Mouse (Mus musculus): ENCODE data around the gene Bin2. TPM values are rescaled to one million over a fixed set of nuclear protein-coding genes. Genes with fewer than 3 reads are reported as not detected.
A peak's percentile ranks its signal among the peaks of the same experiment; 100 is the strongest.

Bin2 gene
- polyA plus RNA-seq, 1 experiment from 2014 or later, result 3.2 TPM

DNA sequence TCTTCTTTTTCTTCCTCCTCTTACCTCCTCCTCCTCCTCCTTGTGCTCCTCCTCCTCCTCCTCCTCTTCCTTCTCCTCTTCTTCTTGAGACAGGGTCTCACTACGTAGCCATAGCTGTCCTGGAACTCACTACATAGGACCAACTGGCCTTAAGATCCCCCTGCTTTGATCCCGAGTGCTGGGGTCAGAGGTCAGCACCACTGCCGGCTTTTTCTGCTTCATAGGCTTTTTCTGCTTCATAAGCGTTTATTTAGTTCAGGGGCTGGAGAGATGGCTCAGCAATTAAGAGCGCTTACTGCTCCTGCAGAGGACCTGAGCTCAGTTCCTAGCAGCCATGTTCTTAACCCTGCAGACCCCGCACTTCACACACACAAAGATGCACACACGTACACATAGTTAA lies 12.4 kb upstream of the Bin2 start:
- H3K27me3 ChIP-seq, result peaks cover 6% of the 10 kb centered on the region; the same call in 1 of the 2 replicates
- WGBS, result 38% methylated on average over 7 of the region's 7 CpGs
- no peak overlapping the region for H3K4me2 ChIP-seq
- H3K36me3 ChIP-seq, result no peaks in the 10 kb centered on the region
- H3K4me3 ChIP-seq (replicated peaks), result no peak overlapping the region
- H3K9me3 ChIP-seq (replicated peaks), result no peaks in the 10 kb centered on the region
- H3K4me1 ChIP-seq, result peaks cover 46% of the 10 kb centered on the region
- no peak overlapping the region for H3K9ac ChIP-seq
- no peak for ATAC-seq (replicated peaks; ENCODE audit: low FRiP score)
- H3K27ac ChIP-seq, result peak overlapping the region; percentile 56; the same call in 1 of the 2 replicates

DNA sequence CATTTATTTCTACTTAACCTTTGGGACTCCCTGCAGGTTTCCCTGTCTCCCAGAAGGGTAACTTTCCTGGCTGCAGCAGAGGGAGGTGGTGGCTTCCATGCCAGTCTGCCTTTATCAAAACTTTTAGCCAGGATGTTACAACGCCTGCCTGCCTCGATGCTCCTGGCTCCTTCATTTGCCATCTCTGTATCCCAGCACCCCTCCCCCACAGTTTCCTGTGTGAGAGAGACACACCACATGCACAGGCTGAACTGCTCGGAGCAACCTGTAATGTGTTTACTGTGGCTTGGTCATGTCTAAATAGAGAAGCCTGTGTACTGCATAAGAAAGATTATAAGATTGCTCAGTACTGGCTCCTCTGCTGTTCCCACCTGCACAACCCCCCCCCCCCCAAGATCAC lies 11.0 kb upstream of the Bin2 start:
- Histone ChIP-seq H3K27ac (peak overlapping the region; percentile 93), H3K4me3 (replicated peaks) (no peak overlapping the region), H3K9me3 (replicated peaks) (no peaks in the 10 kb centered on the region), H3K9ac (no peak overlapping the region), H3K4me2 (no peak overlapping the region), H3K4me1 (peaks cover 51% of the 10 kb centered on the region), H3K27me3 (no peaks in the 10 kb centered on the region; the same call in 1 of the 2 replicates), H3K36me3 (no peaks in the 10 kb centered on the region)
- WGBS, result 29% methylated on average over 3 of the region's 3 CpGs
- no peak for ATAC-seq (replicated peaks; ENCODE audit: low FRiP score)

DNA sequence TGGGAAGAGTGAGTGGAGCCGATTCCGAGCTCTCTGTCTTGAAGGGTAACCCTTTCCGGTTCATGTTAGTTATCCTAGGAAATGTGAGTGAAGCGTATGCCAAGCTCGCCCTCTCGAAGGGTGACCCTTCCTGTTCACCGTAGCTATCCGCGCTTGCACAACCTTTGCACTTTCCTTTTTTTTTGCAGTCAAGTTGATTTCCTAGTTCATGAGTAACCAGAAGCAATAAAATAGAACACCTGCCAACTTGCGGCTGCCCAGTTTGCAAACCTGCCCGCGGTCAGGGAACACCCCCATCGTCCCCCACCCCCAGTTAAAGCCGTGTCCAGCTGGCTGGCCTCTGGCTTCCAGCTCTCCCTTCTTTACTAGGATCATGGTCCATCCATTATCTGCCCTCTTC lies 9.7 kb upstream of the Bin2 start:
- Histone ChIP-seq H3K9ac (no peak overlapping the region), H3K27me3 (no peaks in the 10 kb centered on the region), H3K4me1 (peaks cover 59% of the 10 kb centered on the region), H3K9me3 (replicated peaks) (no peaks in the 10 kb centered on the region), H3K4me2 (peak overlapping the region; percentile 43), H3K27ac (peak overlapping the region; percentile 93), H3K36me3 (no peaks in the 10 kb centered on the region), H3K4me3 (replicated peaks) (0 out of 2 replicates have a peak overlapping the region, but pooled peaks have one; percentile 15)
- peak; percentile 44 for ATAC-seq (replicated peaks; ENCODE audit: low FRiP score)
- WGBS, result 44% methylated on average over 14 of the region's 14 CpGs

DNA sequence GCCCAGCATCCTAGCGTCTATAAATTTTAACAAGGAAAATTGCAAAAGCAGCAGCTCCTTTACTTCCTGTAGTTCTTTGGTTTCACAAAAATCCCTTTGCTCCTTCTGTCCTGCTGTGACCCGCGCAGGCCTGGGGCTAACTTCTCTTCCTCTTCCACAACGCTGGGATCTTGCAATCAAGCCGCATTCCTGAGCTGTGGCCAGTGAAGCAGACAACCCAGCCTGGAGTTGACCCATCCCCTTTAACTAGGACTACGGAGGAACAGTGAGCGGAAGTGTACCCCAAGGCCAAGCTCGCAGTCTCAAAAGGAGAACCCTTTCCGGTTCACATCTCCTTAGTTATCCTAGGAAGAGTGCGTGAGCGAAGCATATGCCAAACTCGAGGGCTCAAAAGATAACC lies 9.2 kb upstream of the Bin2 start:
- Histone ChIP-seq H3K4me2 (peak overlapping the region; percentile 43), H3K4me1 (peaks cover 63% of the 10 kb centered on the region), H3K27ac (peak overlapping the region; percentile 93), H3K9ac (no peak overlapping the region), H3K9me3 (replicated peaks) (no peaks in the 10 kb centered on the region), H3K4me3 (replicated peaks) (0 out of 2 replicates have a peak overlapping the region, but pooled peaks have one; percentile 15), H3K27me3 (no peaks in the 10 kb centered on the region), H3K36me3 (no peaks in the 10 kb centered on the region)
- WGBS, result 50% methylated on average over 12 of the region's 12 CpGs
- ATAC-seq (replicated peaks; ENCODE audit: low FRiP score), result peak; percentile 55

DNA sequence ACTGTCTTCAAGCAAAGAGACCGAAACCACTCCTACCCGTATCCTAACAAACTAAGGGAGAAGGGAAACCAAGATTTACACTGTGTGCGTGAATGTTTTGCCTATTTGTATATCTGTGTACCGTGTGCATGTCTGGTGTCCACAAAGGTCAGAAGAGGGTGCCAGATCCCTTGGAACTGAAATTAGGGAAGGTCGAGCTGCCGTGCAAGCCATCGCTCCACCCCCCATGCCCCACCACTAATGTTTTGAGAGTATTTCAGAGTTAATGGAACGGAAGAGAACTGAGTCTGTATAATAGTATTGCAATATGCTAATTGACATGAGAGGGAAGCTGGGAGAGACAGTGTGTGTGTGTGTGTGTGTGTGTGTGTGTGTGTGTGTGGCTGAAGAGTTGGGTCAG lies 8.3 kb upstream of the Bin2 start:
- H3K27ac ChIP-seq, result peak overlapping the region; percentile 93
- 89% methylated on average over 8 of the region's 8 CpGs for WGBS

DNA sequence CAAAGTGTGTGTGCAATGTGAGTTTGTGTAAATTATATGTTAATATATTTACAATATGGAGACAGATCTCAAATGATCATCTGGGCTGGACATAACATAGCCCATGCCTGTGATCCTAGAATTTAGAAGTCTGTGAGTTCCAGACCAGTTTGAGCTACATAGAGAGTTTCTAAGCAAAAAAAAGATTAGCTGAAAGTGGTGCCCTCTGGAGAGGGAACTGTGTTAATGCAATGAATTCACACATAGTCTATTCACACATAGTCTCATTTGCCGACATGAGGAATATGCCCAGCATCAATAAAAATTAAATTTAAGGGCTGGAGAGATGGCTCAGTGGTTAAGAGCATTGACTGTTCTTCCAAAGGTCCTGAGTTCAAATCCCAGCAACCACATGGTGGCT lies 7.2 kb upstream of the Bin2 start:
- Histone ChIP-seq H3K36me3 (no peaks in the 10 kb centered on the region), H3K27me3 (no peaks in the 10 kb centered on the region), H3K27ac (no peak overlapping the region), H3K4me3 (replicated peaks) (no peak overlapping the region), H3K4me2 (no peak overlapping the region), H3K9me3 (replicated peaks) (no peaks in the 10 kb centered on the region), H3K9ac (no peak overlapping the region), H3K4me1 (peaks cover 57% of the 10 kb centered on the region)
- ATAC-seq (replicated peaks; ENCODE audit: low FRiP score), result no peak
- WGBS, result 83% methylated on average over 1 of the region's 1 CpGs

More for the DNA sequence above, 8.3 kb upstream of the Bin2 start:
- no peak overlapping the region for H3K9ac ChIP-seq
- no peak for ATAC-seq (replicated peaks; ENCODE audit: low FRiP score)
- no peak overlapping the region for H3K4me2 ChIP-seq
- no peaks in the 10 kb centered on the region for H3K36me3 ChIP-seq
- H3K4me3 ChIP-seq (replicated peaks), result no peak overlapping the region
- no peaks in the 10 kb centered on the region for H3K9me3 ChIP-seq (replicated peaks)
- H3K4me1 ChIP-seq, result peaks cover 63% of the 10 kb centered on the region
- no peaks in the 10 kb centered on the region for H3K27me3 ChIP-seq

DNA sequence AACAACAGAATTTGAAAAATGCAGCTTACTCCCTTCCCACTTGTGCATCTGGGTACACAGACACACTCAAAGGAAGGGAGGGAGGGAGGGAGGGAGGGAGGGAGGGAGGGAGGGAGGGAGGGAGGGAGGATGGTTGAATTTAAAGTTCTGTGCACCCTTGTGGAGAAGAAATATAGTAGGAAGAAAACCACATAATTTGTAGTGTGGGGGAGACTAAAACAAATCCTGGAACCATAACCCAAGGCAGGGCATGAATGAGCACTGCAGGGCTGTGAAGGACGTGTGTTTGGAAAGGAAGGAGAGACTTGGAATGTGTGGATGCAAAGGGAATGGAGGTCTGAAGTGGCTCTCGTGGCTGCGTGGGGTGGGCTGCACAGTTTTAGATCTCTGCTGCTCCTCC lies 6.1 kb upstream of the Bin2 start:
- no peak for ATAC-seq (replicated peaks; ENCODE audit: low FRiP score)
- no peaks in the 10 kb centered on the region for H3K9me3 ChIP-seq (replicated peaks)
- WGBS, result 25% methylated on average over 3 of the region's 3 CpGs
- no peaks in the 10 kb centered on the region for H3K27me3 ChIP-seq
- no peak overlapping the region for H3K4me3 ChIP-seq (replicated peaks)
- peak overlapping the region; percentile 32; the same call in 1 of the 2 replicates for H3K27ac ChIP-seq
- no peak overlapping the region for H3K4me2 ChIP-seq
- no peaks in the 10 kb centered on the region for H3K36me3 ChIP-seq
- H3K4me1 ChIP-seq, result peaks cover 48% of the 10 kb centered on the region
- H3K9ac ChIP-seq, result no peak overlapping the region

DNA sequence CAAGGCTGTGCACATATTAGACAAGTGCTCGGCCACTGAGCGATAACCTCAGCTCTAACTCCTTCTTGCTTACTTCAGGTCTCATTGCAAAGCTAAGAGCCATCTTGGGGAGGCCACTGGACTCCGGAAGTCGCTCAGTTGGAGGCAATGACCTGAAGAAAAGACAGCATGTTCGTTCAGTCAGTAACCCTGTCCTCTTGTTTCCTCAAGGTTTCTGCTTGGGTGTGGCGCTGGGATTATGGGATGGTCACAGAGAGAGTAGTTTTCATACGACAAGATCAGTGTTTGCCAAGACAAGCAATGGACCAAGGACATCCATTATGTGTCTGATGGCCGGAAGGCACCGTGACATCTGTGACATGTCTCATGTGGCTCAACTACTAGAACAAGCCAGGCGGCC lies 5.2 kb upstream of the Bin2 start:
- no peak for ATAC-seq (replicated peaks; ENCODE audit: low FRiP score)

DNA sequence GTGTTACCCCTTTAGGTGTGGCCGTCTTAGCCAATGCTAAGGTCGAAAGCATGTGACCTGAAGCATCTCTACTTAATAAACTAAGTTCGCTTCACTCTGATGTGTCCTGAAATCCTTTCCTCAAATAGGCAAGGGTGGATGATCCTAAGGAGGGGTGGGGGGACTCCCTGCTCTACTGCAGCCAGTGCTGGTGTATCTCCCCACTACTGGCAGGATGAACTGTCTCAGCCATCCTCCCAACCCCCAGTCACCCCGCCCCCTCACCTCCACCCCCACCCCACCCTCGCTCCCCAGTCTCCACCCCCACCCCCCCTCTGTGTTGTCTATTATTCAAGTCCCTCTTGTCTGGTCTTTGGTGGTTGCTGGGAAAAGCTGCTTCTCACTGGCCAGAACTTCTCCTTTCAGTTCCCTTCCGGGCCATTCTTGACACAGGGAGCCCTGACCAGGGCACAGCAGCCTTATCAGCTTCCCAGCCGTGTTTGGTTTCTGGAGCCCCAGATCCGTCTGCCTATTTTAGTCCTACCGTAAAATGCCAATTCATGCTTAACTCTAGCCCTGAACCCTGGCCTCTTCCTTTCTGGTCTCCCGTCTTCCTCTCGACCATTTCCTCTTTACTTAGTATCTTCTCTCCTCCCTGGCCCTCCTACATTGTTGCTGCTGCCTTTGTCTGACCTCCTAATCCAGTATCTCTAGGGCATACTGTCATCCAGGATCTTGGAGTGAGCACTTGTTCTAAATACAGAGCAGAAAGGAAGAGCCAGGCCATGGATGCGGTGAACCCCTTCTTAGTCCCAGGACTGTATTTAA lies 4.4 kb upstream of the Bin2 start:
- WGBS, result 50% methylated on average over 11 of the region's 12 CpGs
- ATAC-seq (replicated peaks; ENCODE audit: low FRiP score), result no peak
- Histone ChIP-seq H3K27ac (peak overlapping the region; percentile 46; the same call in 1 of the 2 replicates), H3K4me1 (peaks cover 32% of the 10 kb centered on the region), H3K27me3 (no peaks in the 10 kb centered on the region), H3K4me3 (replicated peaks) (no peak overlapping the region), H3K4me2 (no peak overlapping the region), H3K9me3 (replicated peaks) (no peaks in the 10 kb centered on the region), H3K36me3 (no peaks in the 10 kb centered on the region), H3K9ac (no peak overlapping the region)

More for the DNA sequence above, 5.2 kb upstream of the Bin2 start:
- WGBS, result 81% methylated on average over 10 of the region's 10 CpGs
- Histone ChIP-seq H3K27me3 (no peaks in the 10 kb centered on the region), H3K4me3 (replicated peaks) (no peak overlapping the region), H3K4me2 (no peak overlapping the region), H3K9me3 (replicated peaks) (no peaks in the 10 kb centered on the region), H3K36me3 (no peaks in the 10 kb centered on the region), H3K27ac (no peak overlapping the region), H3K4me1 (peaks cover 38% of the 10 kb centered on the region), H3K9ac (no peak overlapping the region)

DNA sequence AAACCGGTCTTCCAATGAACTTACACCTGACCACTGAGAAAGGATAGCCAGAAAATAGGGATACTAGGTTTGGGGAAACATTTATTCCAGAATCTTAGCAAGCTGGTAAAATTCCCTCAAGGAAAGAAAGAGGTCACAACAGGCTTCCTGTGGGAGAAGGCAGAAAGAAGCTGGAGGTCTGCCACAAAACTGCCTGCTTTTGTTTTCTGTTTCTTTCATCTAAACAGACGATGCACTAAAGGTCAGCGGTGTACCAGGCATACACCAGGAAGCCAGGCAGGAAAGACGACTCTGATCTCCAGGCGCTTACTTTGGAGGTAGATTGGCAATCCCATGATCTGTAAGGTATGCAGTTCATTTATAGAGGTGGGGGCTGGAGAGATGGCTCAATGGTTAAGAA lies 1.5 kb upstream of the Bin2 start:
- H3K9ac ChIP-seq, result no peak overlapping the region
- H3K4me2 ChIP-seq, result no peak overlapping the region
- 70% methylated on average over 5 of the region's 5 CpGs for WGBS
- peaks cover 31% of the 10 kb centered on the region for H3K4me1 ChIP-seq
- no peak overlapping the region for H3K4me3 ChIP-seq (replicated peaks)
- H3K27me3 ChIP-seq, result no peaks in the 10 kb centered on the region
- no peak for ATAC-seq (replicated peaks; ENCODE audit: low FRiP score)
- H3K27ac ChIP-seq, result no peak overlapping the region
- H3K36me3 ChIP-seq, result no peaks in the 10 kb centered on the region
- no peaks in the 10 kb centered on the region for H3K9me3 ChIP-seq (replicated peaks)

DNA sequence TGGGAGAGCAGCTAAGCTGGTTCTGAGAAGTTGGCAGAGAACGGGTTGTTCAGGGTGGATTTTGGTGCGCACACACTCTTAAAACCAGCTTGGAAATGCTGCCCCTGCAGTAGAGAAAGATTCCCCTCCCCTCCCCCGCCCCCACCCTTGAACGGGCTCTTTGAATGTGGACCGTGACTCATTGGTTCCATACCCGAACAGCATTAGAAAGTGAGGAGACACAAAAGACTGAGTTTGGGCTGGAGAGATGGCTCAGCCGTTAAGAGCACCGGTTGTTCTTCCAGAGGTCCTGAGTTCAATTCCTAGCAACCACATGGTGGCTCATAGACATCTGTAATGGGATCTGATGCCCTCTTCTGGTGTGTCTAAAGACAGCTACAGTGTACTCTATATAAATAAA lies 651 bp upstream of the Bin2 start:
- no peak overlapping the region for H3K4me3 ChIP-seq (replicated peaks)
- no peaks in the 10 kb centered on the region for H3K27me3 ChIP-seq
- no peak overlapping the region for H3K9ac ChIP-seq
- peaks cover 28% of the 10 kb centered on the region for H3K4me1 ChIP-seq
- H3K27ac ChIP-seq, result no peak overlapping the region
- WGBS, result 92% methylated on average over 8 of the region's 8 CpGs
- no peak overlapping the region for H3K4me2 ChIP-seq
- no peak for ATAC-seq (replicated peaks; ENCODE audit: low FRiP score)
- H3K36me3 ChIP-seq, result no peaks in the 10 kb centered on the region
- H3K9me3 ChIP-seq (replicated peaks), result no peaks in the 10 kb centered on the region

DNA sequence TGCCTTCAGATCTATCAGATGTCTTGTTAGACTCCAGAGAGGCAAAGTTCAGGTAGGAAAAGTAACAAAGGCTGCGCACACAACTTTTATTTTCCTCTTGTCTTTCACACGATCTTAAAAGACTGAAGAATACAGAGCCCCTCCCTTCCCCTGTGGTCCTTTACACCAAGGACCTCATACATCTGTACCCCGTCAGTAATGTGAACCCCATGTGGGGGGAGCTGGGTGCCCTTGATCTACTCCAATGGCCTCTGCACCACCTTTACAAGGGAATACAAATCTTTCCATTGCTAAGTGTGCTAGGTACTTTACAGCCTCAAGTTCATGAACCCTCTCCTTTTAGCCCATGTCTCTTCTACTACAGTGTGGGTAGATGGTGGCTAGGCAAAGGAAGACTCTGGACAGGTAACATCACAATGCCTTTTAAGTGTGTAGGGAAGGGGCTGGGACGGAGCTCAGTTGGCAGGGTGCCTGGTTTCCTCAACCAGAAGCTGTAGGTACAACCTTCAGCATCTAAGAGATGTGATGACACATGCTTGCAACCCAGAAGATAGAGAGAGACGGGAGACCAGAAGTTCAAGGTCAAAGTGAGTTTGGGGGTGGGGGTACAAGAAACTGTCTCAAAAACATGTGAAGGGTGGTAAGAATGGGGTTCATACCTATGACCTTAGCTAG lies 1.3 kb downstream of the Bin2 start:
- no peak for ATAC-seq (replicated peaks; ENCODE audit: low FRiP score)
- H3K9ac ChIP-seq, result no peak overlapping the region
- no peak overlapping the region for H3K27ac ChIP-seq
- 75% methylated on average over 5 of the region's 5 CpGs for WGBS
- no peaks in the 10 kb centered on the region for H3K9me3 ChIP-seq (replicated peaks)
- H3K4me3 ChIP-seq (replicated peaks), result no peak overlapping the region
- no peak overlapping the region for H3K4me2 ChIP-seq
- no peaks in the 10 kb centered on the region for H3K36me3 ChIP-seq
- peaks cover 27% of the 10 kb centered on the region for H3K4me1 ChIP-seq
- H3K27me3 ChIP-seq, result no peaks in the 10 kb centered on the region
